ENCODE assay signal across 12 mouse cellular contexts in the genomic region with DNA sequence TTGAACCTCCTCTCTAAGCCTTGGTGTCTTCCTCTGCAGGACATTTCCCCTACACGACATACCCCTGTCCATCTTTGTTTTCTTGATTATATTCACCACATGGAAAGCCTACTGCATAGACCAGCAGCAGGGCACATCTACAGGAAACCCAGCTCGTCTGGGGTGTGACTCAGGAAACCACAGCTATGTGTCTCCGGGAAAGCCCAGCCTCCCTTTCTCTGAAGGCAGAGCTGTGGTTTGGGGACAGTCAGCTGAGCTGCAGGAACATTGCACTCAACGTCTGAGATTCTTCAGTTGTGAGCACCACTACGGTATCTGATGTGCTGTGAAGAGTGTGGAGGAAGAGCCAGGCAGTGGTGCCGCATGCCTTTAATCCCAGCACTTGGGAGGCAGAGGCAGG.
DNase-seq lines count a peak whose midpoint lies in the region; ATAC-seq and TF ChIP-seq lines count a peak whose summit lies in the region.
"Had no signal": no experiment of that assay in that cellular context is flagged by ENCODE, and none has a peak within 500 bp of the region (broad histone marks: within the 10 kb centered on the region; RNA-seq: fewer than 3 reads in every experiment).

No protein-coding gene starts in this region.

- TF ChIP-seq POLR2A in lung, adult 2 months (IDR thresholded peaks at IDR 0.05; ENCODE audit: borderline replicate concordance, extremely low read depth, low read depth, low read length) = no peak
- no peak for TF ChIP-seq POLR2A in myocyte (IDR thresholded peaks at IDR 0.05; ENCODE audit: insufficient read length, low read depth)

- H3K4me2 ChIP-seq in lung, postnatal 0 days (replicated peaks; ENCODE audit: low read depth, low read length) = no peak overlapping the region
- peak overlapping the region; percentile 31 for H3K4me2 ChIP-seq in myocyte (ENCODE audit: low read depth)
- no peak overlapping the region for H3K4me2 ChIP-seq in forebrain, embryonic 12.5 days
- no peak overlapping the region for H3K4me2 ChIP-seq in neural tube, embryonic 15.5 days
- H3K4me2 ChIP-seq: lung, embryonic 14.5 days; neural tube, embryonic 12.5 days had no signal

- H3K36me3 ChIP-seq in lung, postnatal 0 days (ENCODE audit: insufficient read depth, low read length) = no peaks in the 10 kb centered on the region
- H3K36me3 ChIP-seq in myocyte (ENCODE audit: control insufficient read depth, insufficient read depth) = no peaks in the 10 kb centered on the region
- no peaks in the 10 kb centered on the region for H3K36me3 ChIP-seq in forebrain, embryonic 12.5 days (replicated peaks)
- H3K36me3 ChIP-seq in neural tube, embryonic 15.5 days = no peaks in the 10 kb centered on the region
- H3K36me3 ChIP-seq: neural tube, embryonic 12.5 days had no signal

- H3K4me3 ChIP-seq in lung, postnatal 0 days (ENCODE audit: low read depth, low read length) = no peak overlapping the region
- no peak overlapping the region for H3K4me3 ChIP-seq in lung, adult 2 months (replicated peaks; ENCODE audit: extremely low read depth, low read depth, low read length)
- no peak overlapping the region for H3K4me3 ChIP-seq in myocyte
- no peak overlapping the region for H3K4me3 ChIP-seq in forebrain, embryonic 12.5 days (replicated peaks)
- H3K4me3 ChIP-seq in neural tube, embryonic 15.5 days (replicated peaks) = no peak overlapping the region
- H3K4me3 ChIP-seq: neural tube, embryonic 12.5 days had no signal

- peak; percentile 38; the same call in 1 of the 2 replicates for ATAC-seq in lung, postnatal 0 days
- ATAC-seq in forebrain, embryonic 12.5 days (ENCODE audit: low FRiP score) = no peak
- ATAC-seq in neural tube, embryonic 15.5 days (ENCODE audit: low FRiP score) = no peak
- ATAC-seq: hindbrain, embryonic 16.5 days had no signal

- no peaks in the 10 kb centered on the region for H3K27me3 ChIP-seq in lung, postnatal 0 days (replicated peaks; ENCODE audit: insufficient read depth, low read length)
- no peaks in the 10 kb centered on the region for H3K27me3 ChIP-seq in myocyte (ENCODE audit: control insufficient read depth, insufficient read depth, insufficient read length)
- H3K27me3 ChIP-seq in forebrain, embryonic 12.5 days = no peaks in the 10 kb centered on the region
- no peaks in the 10 kb centered on the region for H3K27me3 ChIP-seq in neural tube, embryonic 15.5 days (replicated peaks)
- H3K27me3 ChIP-seq: neural tube, embryonic 12.5 days had no signal

- no peaks in the 10 kb centered on the region for H3K9me3 ChIP-seq in lung, postnatal 0 days (ENCODE audit: low read length)
- H3K9me3 ChIP-seq in forebrain, embryonic 12.5 days = no peaks in the 10 kb centered on the region
- no peaks in the 10 kb centered on the region for H3K9me3 ChIP-seq in neural tube, embryonic 15.5 days (replicated peaks)
- H3K9me3 ChIP-seq: neural tube, embryonic 12.5 days had no signal

- no peak for TF ChIP-seq CTCF in lung, postnatal 0 days (IDR thresholded peaks at IDR 0.05)
- TF ChIP-seq CTCF in lung, adult 2 months (IDR thresholded peaks at IDR 0.05; ENCODE audit: insufficient read depth, low read length) = no peak

- no peaks in the 10 kb centered on the region for H3K4me1 ChIP-seq in lung, postnatal 0 days (ENCODE audit: insufficient read depth, low read depth, low read length)
- peaks cover 7% of the 10 kb centered on the region for H3K4me1 ChIP-seq in lung, adult 2 months (ENCODE audit: control insufficient read depth, insufficient read depth, low read length)
- H3K4me1 ChIP-seq in forebrain, embryonic 12.5 days = no peaks in the 10 kb centered on the region
- H3K4me1 ChIP-seq in neural tube, embryonic 15.5 days = peaks cover 13% of the 10 kb centered on the region

- H3K79me2 ChIP-seq in myocyte (ENCODE audit: control insufficient read depth, insufficient read depth) = no peaks in the 10 kb centered on the region

- H3K9ac ChIP-seq in lung, postnatal 0 days (replicated peaks; ENCODE audit: low read depth) = no peak overlapping the region
- H3K9ac ChIP-seq in forebrain, embryonic 12.5 days = no peak overlapping the region
- no peak overlapping the region for H3K9ac ChIP-seq in neural tube, embryonic 15.5 days (replicated peaks)
- H3K9ac ChIP-seq: lung, embryonic 14.5 days; neural tube, embryonic 12.5 days had no signal

- WGBS in lung, postnatal 0 days = 53% methylated on average over 6 of the region's 6 CpGs
- 37% methylated on average over 6 of the region's 6 CpGs for WGBS in lung, adult 2 months
- WGBS in forebrain, embryonic 12.5 days = 91% methylated on average over 6 of the region's 6 CpGs
- 81% methylated on average over 6 of the region's 6 CpGs for WGBS in neural tube, embryonic 15.5 days

- no peak overlapping the region for H3K27ac ChIP-seq in lung, postnatal 0 days (ENCODE audit: low read length)
- no peak overlapping the region for H3K27ac ChIP-seq in forebrain, embryonic 12.5 days
- H3K27ac ChIP-seq in neural tube, embryonic 15.5 days (replicated peaks) = no peak overlapping the region
- H3K27ac ChIP-seq: neural tube, embryonic 12.5 days had no signal

- 0 out of 2 replicates have a peak, but pooled peaks have one; percentile 20 for TF ChIP-seq EP300 in lung, postnatal 0 days (IDR thresholded peaks at IDR 0.05)

- DNase-seq in lung, postnatal 0 days (ENCODE audit: low spot score) = peak; percentile 49
- DNase-seq in lung, adult 2 months = no peak
- peak; percentile 44 for DNase-seq in fibroblast of lung, adult 2 months (ENCODE audit: low read depth)
- peak; percentile 67 for DNase-seq in thymus, postnatal 4 days
- DNase-seq in urinary bladder, adult 18-20 months (ENCODE audit: low spot score in 2 of 2) = no peak
- DNase-seq: layer of hippocampus, postnatal 36 days; lung, embryonic 14.5 days had no signal

- H3ac ChIP-seq in myocyte (ENCODE audit: control insufficient read depth, insufficient read length) = no peak overlapping the region

TF ChIP-seq in myocyte, 11 proteins besides CTCF, POLR2A, EP300 and RAD21:
- TF ChIP-seq TCF12 (IDR thresholded peaks at IDR 0.05; ENCODE audit: insufficient read depth, poor library complexity, severe bottlenecking) (peak; percentile 49), MYOD1 (IDR thresholded peaks at IDR 0.05; ENCODE audit: control insufficient read depth in 1 of 3, insufficient read length in 2 of 3, low read depth in 2 of 3) (peak in 2 of 3 experiments; percentile 36 to 44), TCF3 (IDR thresholded peaks at IDR 0.05; ENCODE audit: insufficient read length, low read depth) (no peak), SRF (IDR thresholded peaks at IDR 0.05; ENCODE audit: control insufficient read depth, insufficient read length, low read depth) (no peak), MYOG (IDR thresholded peaks at IDR 0.05; ENCODE audit: control insufficient read depth in 1 of 3, insufficient read depth in 1 of 3, insufficient read length in 2 of 3, low read depth in 2 of 3) (peak in 1 of 3 experiments; percentile 83), CEBPB (IDR thresholded peaks at IDR 0.05; ENCODE audit: insufficient read depth, poor library complexity, severe bottlenecking) (0 out of 2 replicates have a peak, but pooled peaks have one; percentile 30), REST (IDR thresholded peaks at IDR 0.05; ENCODE audit: insufficient read depth, insufficient read length) (no peak), USF1 (IDR thresholded peaks at IDR 0.05; ENCODE audit: low read depth) (peak; percentile 21), E2F4 (IDR thresholded peaks at IDR 0.05; ENCODE audit: insufficient read depth) (no peak), MAX (IDR thresholded peaks at IDR 0.05; ENCODE audit: low read depth) (peak; percentile 5), POLR2AphosphoS2 (IDR thresholded peaks at IDR 0.05; ENCODE audit: insufficient read length, low read depth) (no peak)

Comparison
In these comparisons a context has a peak if more than half of its experiments do, and no peak if none do; other contexts are left out.
1. DNase-seq: peak in lung, postnatal 0 days (single experiment), fibroblast of lung, adult 2 months (single experiment) and thymus, postnatal 4 days (single experiment); none in lung, adult 2 months (single experiment) and urinary bladder, adult 18-20 months (0 of 2).